Mouse (Mus musculus): ENCODE results near the gene Zfp93. TPM values are rescaled to one million over a fixed set of nuclear protein-coding genes. Genes with fewer than 3 reads are reported as not detected.

The Zfp93 gene
- polyA plus RNA-seq, 1 experiment from 2014 or later: 8.4 TPM

DNA sequence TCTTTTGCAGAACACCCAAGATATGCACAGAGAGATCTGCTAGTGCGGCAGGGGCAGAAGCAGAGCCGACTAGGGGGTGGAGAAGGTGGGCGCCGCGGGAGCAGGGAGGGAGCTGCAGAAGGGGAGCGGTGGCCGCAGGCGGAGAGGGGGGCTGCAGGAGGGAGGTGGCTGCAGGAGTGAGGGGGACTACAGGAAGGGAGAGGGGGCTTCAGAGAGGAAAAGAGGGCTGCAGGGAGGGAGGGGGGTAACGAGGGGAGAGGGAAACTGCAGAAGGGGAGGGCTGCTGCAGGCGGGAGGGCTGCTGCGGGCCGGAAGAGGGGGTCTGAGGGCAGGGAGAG, 28.4 kb downstream of the Zfp93 start:
- peak overlapping the region; percentile 79 for H3K9ac ChIP-seq
- H3K4me2 ChIP-seq: peak overlapping the region; percentile 91
- DNase-seq (no peak), ATAC-seq (ENCODE audit: insufficient read depth) (0 out of 2 replicates have a peak, but pooled peaks have one; percentile 1)
- no peak for TF ChIP-seq CTCF (IDR thresholded peaks at IDR 0.05; ENCODE audit: low read depth)
- H3K4me1 ChIP-seq (ENCODE audit: insufficient read depth): peaks cover 6% of the 10 kb centered on the region; the same call in 1 of the 2 replicates
- H3K4me3 ChIP-seq (ENCODE audit: low read depth, low read length): peak overlapping the region; percentile 72
- H3K36me3 ChIP-seq (ENCODE audit: insufficient read depth): peaks cover 44% of the 10 kb centered on the region
- H3K27me3 ChIP-seq (ENCODE audit: insufficient read depth, low read length): no peaks in the 10 kb centered on the region
- H3K9me3 ChIP-seq (ENCODE audit: low read depth, low read length): no peaks in the 10 kb centered on the region
- WGBS: under 1% methylated on average over 11 of the region's 12 CpGs
- H3K27ac ChIP-seq (ENCODE audit: low read depth): peak overlapping the region; percentile 93

GRCm38 (mm10) chr7:24298973-24299708, 28.9 kb downstream of the Zfp93 start:
- Histone ChIP-seq H3K4me1 (ENCODE audit: insufficient read depth) (peaks cover 6% of the 10 kb centered on the region; the same call in 1 of the 2 replicates), H3K27ac (ENCODE audit: low read depth) (peak overlapping the region; percentile 93), H3K27me3 (ENCODE audit: insufficient read depth, low read length) (no peaks in the 10 kb centered on the region), H3K9ac (peak overlapping the region; percentile 79), H3K4me3 (ENCODE audit: low read depth, low read length) (peak overlapping the region; percentile 72), H3K4me2 (peak overlapping the region; percentile 91), H3K9me3 (ENCODE audit: low read depth, low read length) (no peaks in the 10 kb centered on the region), H3K36me3 (ENCODE audit: insufficient read depth) (peaks cover 39% of the 10 kb centered on the region)
- DNase-seq (peak; percentile 97), ATAC-seq (ENCODE audit: insufficient read depth) (peak; percentile 94)
- TF ChIP-seq CTCF (IDR thresholded peaks at IDR 0.05; ENCODE audit: low read depth): peak; percentile 58
- WGBS: under 1% methylated on average over 46 of the region's 47 CpGs

- Histone ChIP-seq H3K9ac (peak overlapping the region; percentile 54), H3K36me3 (ENCODE audit: insufficient read depth) (peaks cover 31% of the 10 kb centered on the region), H3K4me2 (peak overlapping the region; percentile 91), H3K27me3 (ENCODE audit: insufficient read depth, low read length) (no peaks in the 10 kb centered on the region), H3K9me3 (ENCODE audit: low read depth, low read length) (no peaks in the 10 kb centered on the region), H3K27ac (ENCODE audit: low read depth) (peak overlapping the region; percentile 93; the same call in 1 of the 2 replicates), H3K4me1 (ENCODE audit: insufficient read depth) (peaks cover 6% of the 10 kb centered on the region; the same call in 1 of the 2 replicates), H3K4me3 (ENCODE audit: low read depth, low read length) (peak overlapping the region; percentile 72)
- DNase-seq (peak; percentile 39), ATAC-seq (ENCODE audit: insufficient read depth) (peak; percentile 25; the same call in 1 of the 2 replicates)
- WGBS: under 1% methylated on average over 18 of the region's 18 CpGs
- TF ChIP-seq CTCF (IDR thresholded peaks at IDR 0.05; ENCODE audit: low read depth): no peak
Measured at GRCm38 (mm10) chr7:24299823-24300481, 29.7 kb downstream of the Zfp93 start.

GRCm38 (mm10) chr7:24300771-24301282, 30.6 kb downstream of the Zfp93 start, which contains the start of gene Zfp61:
Gene Zfp61, minus strand, starts transcription at chr7:24301232.
- peaks cover 22% of the 10 kb centered on the region for H3K36me3 ChIP-seq (ENCODE audit: insufficient read depth)
- DNase-seq (peak; percentile 82), ATAC-seq (ENCODE audit: insufficient read depth) (peak; percentile 73)
- H3K9ac ChIP-seq: peak within 1 kb of the TSS; percentile 54
- peak within 1 kb of the TSS; percentile 72 for H3K4me3 ChIP-seq (ENCODE audit: low read depth, low read length)
- H3K4me1 ChIP-seq (ENCODE audit: insufficient read depth): peaks cover 6% of the 10 kb centered on the region; the same call in 1 of the 2 replicates
- no peaks in the 10 kb centered on the region for H3K9me3 ChIP-seq (ENCODE audit: low read depth, low read length)
- WGBS: 1% methylated on average over 13 of the region's 13 CpGs
- no peak for TF ChIP-seq CTCF (IDR thresholded peaks at IDR 0.05; ENCODE audit: low read depth)
- peak within 1 kb of the TSS; percentile 67 for H3K27ac ChIP-seq (ENCODE audit: low read depth)
- H3K27me3 ChIP-seq (ENCODE audit: insufficient read depth, low read length): no peaks in the 10 kb centered on the region
- peak within 1 kb of the TSS; percentile 91 for H3K4me2 ChIP-seq

- Histone ChIP-seq H3K4me2 (peak overlapping the region; percentile 88), H3K4me1 (ENCODE audit: insufficient read depth) (0 out of 2 replicates have a peak, but pooled peaks cover 4% of the 10 kb centered on the region), H3K9ac (peak overlapping the region; percentile 64), H3K4me3 (ENCODE audit: low read depth, low read length) (peak overlapping the region; percentile 66), H3K27me3 (ENCODE audit: insufficient read depth, low read length) (no peaks in the 10 kb centered on the region), H3K27ac (ENCODE audit: low read depth) (peak overlapping the region; percentile 72), H3K36me3 (ENCODE audit: insufficient read depth) (peaks cover 19% of the 10 kb centered on the region), H3K9me3 (ENCODE audit: low read depth, low read length) (no peaks in the 10 kb centered on the region)
- DNase-seq: no peak
- TF ChIP-seq CTCF (IDR thresholded peaks at IDR 0.05; ENCODE audit: low read depth): no peak
- ATAC-seq (ENCODE audit: insufficient read depth): peak; percentile 80
- 22% methylated on average over 29 of the region's 29 CpGs for WGBS
Measured at GRCm38 (mm10) chr7:24315726-24316566, 45.7 kb downstream of the Zfp93 start.

DNA sequence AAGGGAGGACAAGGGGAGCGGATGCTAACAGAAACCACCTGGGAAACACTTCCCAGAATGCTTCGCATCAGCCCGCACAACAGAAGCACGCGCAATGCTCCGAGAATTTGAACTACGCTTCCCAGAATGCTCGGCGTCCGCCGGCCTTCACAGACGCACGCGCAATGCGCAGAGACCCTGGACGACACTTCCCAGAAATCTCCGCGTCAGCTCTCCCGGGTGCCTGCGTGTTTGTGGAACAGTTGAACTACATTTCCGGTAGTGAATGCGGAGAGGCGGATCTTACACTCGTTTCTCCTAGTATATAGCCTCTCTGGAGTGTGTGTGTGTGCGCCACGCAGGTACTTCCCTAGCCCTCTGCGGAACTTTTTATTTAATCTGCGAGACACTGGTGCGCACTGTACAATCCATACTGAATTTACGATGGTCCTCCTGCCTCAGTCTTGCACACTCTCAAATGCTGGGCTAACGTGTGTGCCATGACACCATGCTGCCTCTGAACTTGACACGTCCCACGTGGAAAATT, 46.4 kb downstream of the Zfp93 start, which contains the start of gene Zfp94:
TSS of gene Zfp94 (minus strand) at position 100 of the 526 bp plus-strand sequence.
- Histone ChIP-seq H3K9me3 (ENCODE audit: low read depth, low read length) (no peaks in the 10 kb centered on the region), H3K36me3 (ENCODE audit: insufficient read depth) (peaks cover 12% of the 10 kb centered on the region; the same call in 1 of the 2 replicates), H3K4me2 (peak within 1 kb of the TSS; percentile 88), H3K9ac (peak within 1 kb of the TSS; percentile 64), H3K27ac (ENCODE audit: low read depth) (peak within 1 kb of the TSS; percentile 72), H3K27me3 (ENCODE audit: insufficient read depth, low read length) (no peaks in the 10 kb centered on the region), H3K4me1 (ENCODE audit: insufficient read depth) (0 out of 2 replicates have a peak, but pooled peaks cover 4% of the 10 kb centered on the region), H3K4me3 (ENCODE audit: low read depth, low read length) (peak within 1 kb of the TSS; percentile 66)
- TF ChIP-seq CTCF (IDR thresholded peaks at IDR 0.05; ENCODE audit: low read depth): no peak
- DNase-seq: peak; percentile 99
- peak; percentile 97 for ATAC-seq (ENCODE audit: insufficient read depth)
- WGBS: 1% methylated on average over 33 of the region's 33 CpGs

All from lung, embryonic 14.5 days (tissue).